Comparison of ENCODE assay signal across 18 mouse cellular contexts in the genomic region with DNA sequence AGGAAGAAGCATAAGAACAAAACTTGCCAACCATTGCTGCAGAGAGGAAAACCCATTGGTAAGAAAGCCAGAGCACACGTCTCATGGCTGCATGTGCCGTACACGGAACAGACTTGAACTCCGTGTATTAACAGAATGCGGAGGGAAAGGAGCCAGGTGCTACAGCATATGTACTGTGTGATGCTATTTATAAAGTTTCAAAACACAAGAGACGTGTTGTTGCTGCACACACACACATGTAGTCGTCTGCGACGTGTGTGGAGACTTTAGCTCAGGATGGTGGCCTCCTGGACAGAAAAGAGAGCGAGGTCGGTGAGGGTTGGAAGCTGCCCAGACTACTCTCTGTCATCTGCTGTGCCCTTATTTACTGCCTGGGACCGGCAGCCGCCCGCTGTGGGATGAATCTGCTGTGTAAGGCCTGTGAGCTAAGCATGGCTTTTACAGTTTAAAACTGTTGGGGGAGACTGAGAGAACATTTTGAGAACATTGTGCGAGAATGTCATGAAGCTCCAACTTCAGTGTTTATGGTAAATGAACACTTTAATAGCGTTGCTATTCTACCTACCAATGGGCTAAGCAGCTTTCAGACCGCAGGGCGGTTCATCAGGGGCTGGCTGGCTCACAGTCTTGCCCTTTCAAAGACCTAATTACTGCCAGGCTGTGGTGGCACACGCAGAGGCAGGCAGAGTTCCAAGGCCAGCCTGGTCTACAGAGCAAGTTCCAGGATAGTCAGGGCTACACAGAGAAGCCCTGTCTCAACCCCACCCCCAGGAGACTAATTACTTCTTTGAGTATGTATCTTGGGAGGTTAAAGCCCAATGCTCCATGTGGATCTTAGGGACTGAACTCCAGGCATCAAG. TPM values are rescaled to one million over a fixed set of nuclear protein-coding genes. Genes with fewer than 3 reads are reported as not detected.
DNase-seq lines count a peak whose midpoint lies in the region; ATAC-seq lines count a peak whose summit lies in the region.
"Had no signal": no experiment of that assay in that cellular context is flagged by ENCODE, and none has a peak within 500 bp of the region (broad histone marks: within the 10 kb centered on the region; RNA-seq: fewer than 3 reads in every experiment).

No protein-coding gene starts in this region.

- no peak for DNase-seq in cerebellum, postnatal 4 days (ENCODE audit: low spot score in 2 of 2)
- peak; percentile 70 for DNase-seq in cerebellum, adult 9-11 months
- DNase-seq in layer of hippocampus, adult 18-20 months (ENCODE audit: low spot score in 2 of 2) = peak; percentile 25 to 48
- DNase-seq in layer of hippocampus, postnatal 36 days = peak; percentile 29 to 30
- DNase-seq in right cerebral cortex, adult 18-20 months = no peak
- no peak for DNase-seq in kidney, postnatal 14 days
- DNase-seq in left cerebral cortex, postnatal 36 days (ENCODE audit: low spot score in 2 of 2) = no peak
- DNase-seq: adrenal gland, postnatal 14 days; gastrocnemius, postnatal 25 days; heart, adult 18-20 months; heart, postnatal 14 days; kidney, adult 11 months; liver, postnatal 0 days; thymus, postnatal 14 days had no signal

- ATAC-seq in cerebellum, adult (ENCODE audit: insufficient number of reproducible peaks, low FRiP score, low TSS enrichment) = peak; percentile 40; the same call in 1 of the 2 replicates
- ATAC-seq: liver, postnatal 0 days; lung, postnatal 0 days had no signal

- intact Hi-C loops in left cerebral cortex, postnatal 36 days (cut with DNase I) = no loop called here

RNA-seq across cellular contexts. Expression of a gene that starts 6.4 kb away (rescaled TPM):
- not detected for total RNA-seq in layer of hippocampus, adult 18-20 months (2021)
- not detected for total RNA-seq in layer of hippocampus, postnatal 36 days (2021)
- total RNA-seq in left cerebral cortex, postnatal 36 days (2021) = not detected
- total RNA-seq: adrenal gland, postnatal 14 days; gastrocnemius, postnatal 25 days; heart, adult 18-20 months; heart, postnatal 14 days; midbrain, postnatal 0 days; neutrophil, adult 5-6 weeks had no signal

RNA-seq across cellular contexts. Expression of a gene that starts 6.5 kb away (rescaled TPM):
- 10 to 100 TPM; 37.8 to 41.4 TPM for total RNA-seq in layer of hippocampus, adult 18-20 months (2021)
- 10 to 100 TPM; 42.7 to 45.8 TPM for total RNA-seq in layer of hippocampus, postnatal 36 days (2021)
- total RNA-seq in left cerebral cortex, postnatal 36 days (2021) = 10 to 100 TPM; 43.2 to 45.2 TPM

RNA-seq across cellular contexts. Expression of a gene that starts 9.1 kb away (rescaled TPM):
- not detected for total RNA-seq in layer of hippocampus, adult 18-20 months (2021)
- total RNA-seq in layer of hippocampus, postnatal 36 days (2021) = not detected
- total RNA-seq in left cerebral cortex, postnatal 36 days (2021) = not detected
- total RNA-seq: adrenal gland, postnatal 14 days; gastrocnemius, postnatal 25 days; heart, adult 18-20 months; heart, postnatal 14 days; midbrain, postnatal 0 days; neutrophil, adult 5-6 weeks had no signal

RNA-seq across cellular contexts. Expression of a gene that starts 52.5 kb away (rescaled TPM):
- total RNA-seq in layer of hippocampus, adult 18-20 months (2021) = 1 to 10 TPM; 4.2 to 4.5 TPM
- 1 to 10 TPM; 3.7 to 5.9 TPM for total RNA-seq in layer of hippocampus, postnatal 36 days (2021)
- total RNA-seq in left cerebral cortex, postnatal 36 days (2021) = 1 to 10 TPM; 6.0 to 7.1 TPM

Comparison
In these comparisons a context has a peak if more than half of its experiments do, and no peak if none do; other contexts are left out.
1. DNase-seq: peak in cerebellum, adult 9-11 months (single experiment), layer of hippocampus, adult 18-20 months (2 of 2) and layer of hippocampus, postnatal 36 days (2 of 2); none in cerebellum, postnatal 4 days (0 of 2), right cerebral cortex, adult 18-20 months (single experiment), kidney, postnatal 14 days (single experiment) and left cerebral cortex, postnatal 36 days (0 of 2).